Mouse (Mus musculus) brain, embryonic 14.5 days (tissue): ENCODE measurements around the gene Hoxa10. TPM values are rescaled to one million over a fixed set of nuclear protein-coding genes. Genes with fewer than 3 reads are reported as not detected.

ENCODE experiments used
- DNase-seq: peaks from one replicate; pipeline ENCODE4 v3.0.0-alpha.2; 2011; ENCODE audit warnings: low read depth
- CTCF ChIP-seq: fragments of 200-500 bp; IDR thresholded peaks from 2 replicates; pipeline ENCODE4 v1.5.1; 2012; ENCODE audit warnings: inconsistent platforms, mild to moderate bottlenecking, moderate library complexity, borderline replicate concordance; ENCODE audit not compliant: insufficient read depth, insufficient read length; ENCODE audit errors: extremely low read depth
- POLR2A ChIP-seq: fragments of 200-500 bp; IDR thresholded peaks from 2 replicates; pipeline ENCODE4 v1.6.1; 2012; ENCODE audit warnings: mild to moderate bottlenecking, inconsistent platforms, borderline replicate concordance; ENCODE audit not compliant: poor library complexity, insufficient read depth, insufficient read length, severe bottlenecking; ENCODE audit errors: extremely low read depth
- polyA plus RNA-seq: library from polyadenylated mRNA; depleted of rRNA; stranded (reverse); fragments of >200 nt; gene quantifications from 2 replicates; pipeline ENCODE4 v1.2.3, GENCODE M21; 2012

The Hoxa10 gene
- polyA plus RNA-seq, 1 experiment, result 0.08 TPM

DNA sequence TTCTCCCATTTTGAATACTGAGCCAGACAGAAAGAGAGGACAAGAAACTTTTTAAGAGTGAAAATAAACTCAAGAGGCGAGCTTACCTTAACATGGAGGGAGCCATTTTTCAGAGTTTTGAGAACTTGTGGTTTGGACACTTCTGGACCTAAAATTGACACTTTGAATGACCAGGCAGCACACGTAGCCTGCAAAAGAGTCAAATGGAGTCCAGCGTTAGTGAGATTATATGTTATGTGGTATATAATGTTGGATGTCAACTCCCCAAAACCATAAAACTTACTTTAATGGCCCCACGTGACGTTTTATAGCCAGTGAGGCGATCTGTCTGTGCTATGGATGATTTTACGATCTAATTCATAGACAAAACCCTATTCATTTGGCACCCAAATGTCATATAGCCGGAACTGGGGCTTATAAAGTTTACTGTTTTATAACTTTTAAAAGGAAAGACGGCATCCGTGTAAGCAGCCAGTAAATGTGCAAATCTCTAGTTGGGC lies 39.9 kb downstream of the Hoxa10 start:
- no peak for DNase-seq
- TF ChIP-seq POLR2A (no peak), CTCF (no peak)

DNA sequence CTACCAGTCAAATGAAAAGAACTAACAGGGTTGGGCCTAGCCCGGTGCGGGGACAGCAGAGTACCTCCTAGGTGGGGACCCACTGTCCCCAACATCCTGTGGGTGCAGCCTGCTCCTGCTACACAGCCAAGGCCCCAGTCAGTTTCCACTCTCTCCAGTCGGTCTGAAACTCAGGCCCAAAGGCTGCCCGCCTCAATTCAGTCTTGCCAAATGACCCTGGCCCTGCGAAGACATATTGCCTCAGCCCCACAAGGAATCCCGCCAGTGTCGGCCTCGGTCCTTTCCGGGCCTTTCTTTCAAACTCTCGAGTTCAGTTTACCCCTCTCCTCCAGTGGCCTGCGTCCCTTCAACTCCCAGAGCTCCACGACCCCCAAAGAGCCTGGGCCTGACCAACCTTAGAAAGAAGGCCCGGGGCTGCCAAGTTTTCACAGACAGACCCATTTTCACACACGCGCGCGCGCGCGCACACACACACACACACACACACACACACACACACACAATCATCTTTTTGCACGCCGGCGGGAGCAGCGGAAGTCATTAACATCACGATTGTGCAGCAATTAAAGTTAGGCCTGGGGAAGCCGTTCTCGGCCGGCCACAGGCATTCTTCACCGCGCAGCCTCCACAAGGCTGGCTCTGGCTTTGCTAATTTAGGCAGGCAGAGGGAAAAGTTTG lies 40.4 kb downstream of the Hoxa10 start:
- no peak for DNase-seq
- TF ChIP-seq POLR2A (no peak), CTCF (no peak)

- TF ChIP-seq CTCF (peak; percentile 54; the same call in 1 of the 2 replicates), POLR2A (no peak)
- DNase-seq, result peak; percentile 77
Observed at GRCm38 (mm10) chr6:52197271-52197670, 43.4 kb downstream of the Hoxa10 start.

- TF ChIP-seq POLR2A, result no peak
- TF ChIP-seq CTCF, result no peak
- no peak for DNase-seq
Observed at GRCm38 (mm10) chr6:52196811-52197210, 43.8 kb downstream of the Hoxa10 start.

DNA sequence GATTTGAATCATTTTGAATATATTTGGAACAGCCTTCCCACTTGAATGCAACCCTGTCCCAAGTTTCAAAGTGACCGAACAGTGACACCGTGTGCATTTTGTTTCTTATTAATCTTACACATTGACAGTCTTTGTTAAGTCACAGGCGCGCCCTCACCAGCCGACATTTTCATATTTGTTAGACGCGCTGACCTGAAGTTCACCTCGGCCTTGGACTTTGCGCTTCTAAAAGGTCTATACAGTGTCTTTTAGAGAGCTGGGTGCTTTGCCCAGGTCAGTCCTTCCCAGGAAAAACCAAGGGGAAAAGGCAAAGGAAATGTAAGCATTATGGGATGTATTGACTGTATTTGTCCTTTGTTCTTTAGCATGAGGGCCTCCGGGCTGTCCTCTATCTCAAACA lies 46.0 kb downstream of the Hoxa10 start:
- no peak for DNase-seq
- TF ChIP-seq CTCF (no peak), POLR2A (no peak)

DNA sequence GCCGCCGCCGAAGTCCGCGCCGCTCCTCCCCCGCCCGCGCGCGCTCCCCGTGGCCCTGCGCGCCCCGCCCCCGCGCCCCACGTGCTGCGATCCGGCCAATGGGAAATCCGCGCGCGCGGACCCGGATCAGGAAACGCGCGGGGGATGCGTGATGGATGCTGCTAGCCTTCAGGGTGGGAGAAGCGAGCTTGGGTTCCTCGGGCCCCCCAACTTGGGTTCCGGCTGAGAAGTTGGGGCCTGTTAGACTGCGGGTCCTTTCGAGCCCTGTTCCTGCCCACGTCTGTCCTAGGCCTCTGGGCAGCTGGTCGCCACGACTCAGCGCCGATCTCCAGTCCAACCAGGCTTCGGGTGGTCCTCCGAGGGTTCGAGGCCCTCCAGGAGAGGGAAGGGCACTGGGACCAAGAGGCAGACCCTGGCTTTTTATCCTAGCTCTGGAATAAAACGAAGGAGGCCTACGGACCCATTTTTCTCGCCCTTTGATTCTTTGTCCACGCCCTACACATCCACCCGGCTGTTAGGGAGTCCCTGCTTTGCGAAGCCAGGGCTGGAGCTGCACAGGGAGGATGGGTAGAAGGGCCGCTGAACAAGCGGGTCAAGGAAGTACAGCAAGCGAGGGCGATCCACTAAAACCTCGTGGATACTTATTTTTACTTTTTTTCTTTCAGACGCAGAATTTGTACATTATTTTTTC lies 48.6 kb downstream of the Hoxa10 start:
- no peak for TF ChIP-seq CTCF
- no peak for TF ChIP-seq POLR2A
- peak; percentile 71 for DNase-seq

- TF ChIP-seq POLR2A (no peak), CTCF (no peak)
- no peak for DNase-seq
Observed at GRCm38 (mm10) chr6:52190906-52191810, 49.5 kb downstream of the Hoxa10 start, which contains the start of gene Hoxa4. Gene Hoxa4 (minus strand): TSS chr6:52191753.

DNA sequence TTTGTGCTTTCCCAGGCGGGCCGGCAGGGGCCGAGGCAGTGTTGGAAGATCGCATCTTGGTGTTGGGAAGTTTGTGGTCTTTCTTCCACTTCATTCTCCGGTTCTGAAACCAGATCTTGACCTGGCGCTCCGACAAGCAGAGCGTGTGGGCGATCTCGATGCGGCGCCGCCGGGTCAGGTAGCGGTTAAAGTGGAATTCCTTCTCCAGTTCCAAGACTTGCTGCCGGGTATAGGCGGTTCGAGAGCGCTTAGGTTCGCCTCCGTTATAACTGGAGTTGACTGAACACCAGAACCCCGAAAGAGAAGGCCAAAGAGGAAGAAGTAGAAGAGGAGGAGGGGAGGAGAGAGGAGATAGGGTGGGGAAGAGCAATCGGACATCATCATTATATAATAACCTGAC lies 50.2 kb downstream of the Hoxa10 start:
- no peak for DNase-seq
- TF ChIP-seq POLR2A (no peak), CTCF (no peak)

DNA sequence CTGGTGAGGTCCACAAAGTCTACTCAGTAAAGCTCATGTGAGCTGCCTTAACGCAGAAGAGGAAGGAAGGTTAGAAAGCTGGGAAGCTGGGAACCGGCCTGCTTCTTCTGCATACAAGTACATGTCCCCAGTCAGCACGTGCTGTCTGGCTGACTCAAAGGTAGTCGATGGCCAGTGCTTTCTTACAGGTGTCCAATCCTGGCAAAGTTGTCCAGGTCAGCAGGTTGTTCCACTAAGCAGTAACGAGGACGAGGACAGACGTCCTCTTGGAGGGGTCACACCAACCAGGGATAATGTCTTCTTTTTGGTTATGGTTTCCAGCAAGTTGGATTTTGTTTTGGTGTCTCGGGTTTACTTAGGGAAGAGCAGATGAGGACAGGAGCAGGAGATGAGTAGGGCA lies 50.7 kb downstream of the Hoxa10 start:
- TF ChIP-seq POLR2A, result no peak
- TF ChIP-seq CTCF, result no peak
- DNase-seq, result no peak

GRCm38 (mm10) chr6:52189172-52189591 lies 51.5 kb downstream of the Hoxa10 start:
- no peak for DNase-seq
- TF ChIP-seq POLR2A (no peak), CTCF (no peak)

DNA sequence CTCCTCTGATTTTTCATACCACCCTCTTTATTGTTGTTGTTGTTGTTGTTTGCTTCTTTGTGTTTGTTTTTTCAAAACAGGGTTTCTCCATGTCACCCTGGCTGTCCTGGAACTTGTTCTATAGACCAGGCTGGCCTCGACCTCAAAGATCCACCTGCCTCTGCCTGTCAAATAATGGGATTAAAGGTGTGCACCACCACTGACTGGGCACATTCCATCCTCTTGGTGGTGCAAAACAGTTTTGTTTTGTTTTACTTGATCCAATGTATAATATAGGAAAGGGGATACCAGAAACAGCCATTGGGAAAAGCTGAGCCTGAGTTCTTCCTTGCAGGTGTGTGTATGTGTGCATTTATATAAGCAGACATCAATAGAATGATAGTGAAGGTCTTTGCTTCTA lies 54.2 kb downstream of the Hoxa10 start:
- no peak for DNase-seq
- no peak for TF ChIP-seq POLR2A
- TF ChIP-seq CTCF, result no peak

DNA sequence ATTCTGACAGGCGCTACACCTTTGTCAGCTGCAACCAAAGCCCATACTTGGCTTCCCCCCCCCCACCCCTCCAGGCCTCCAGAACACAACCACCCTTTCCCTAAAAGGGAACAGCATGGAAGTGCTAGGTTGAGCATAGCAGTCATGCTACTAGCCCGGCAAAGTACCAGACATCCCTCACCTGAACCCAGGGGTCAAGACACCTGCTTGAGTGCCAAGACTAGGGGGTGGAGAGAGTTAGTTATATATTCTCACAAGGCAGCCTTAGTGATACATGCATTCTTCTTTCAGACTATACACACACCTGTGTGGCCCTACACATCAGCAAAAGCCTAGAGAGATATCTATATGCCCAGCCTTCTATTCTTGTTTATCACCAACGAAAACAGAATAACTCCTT lies 54.8 kb downstream of the Hoxa10 start:
- no peak for DNase-seq
- no peak for TF ChIP-seq CTCF
- TF ChIP-seq POLR2A, result no peak
